Mouse (Mus musculus) liver, adult (tissue): ENCODE data around the gene Trpm4.

Source experiments
- GATA4 ChIP-seq: IDR thresholded peaks from 2 replicates; pipeline ENCODE4 v1.6.1; 2014; ENCODE audit warnings: mild to moderate bottlenecking, low read length; ENCODE audit not compliant: insufficient replicate concordance

Trpm4 gene

GRCm38 (mm10) chr7:45333431-45333982 is at the start of gene Trpm4:
Gene Trpm4 (minus strand): TSS chr7:45333780.
- TF ChIP-seq GATA4, result no peak

- TF ChIP-seq GATA4, result no peak
Measured at GRCm38 (mm10) chr7:45376057-45376456, 42.5 kb upstream of the Trpm4 start.

- no peak for TF ChIP-seq GATA4
Measured at GRCm38 (mm10) chr7:45374620-45375019, 41.0 kb upstream of the Trpm4 start.

- no peak for TF ChIP-seq GATA4
Measured at GRCm38 (mm10) chr7:45372371-45372770, 38.8 kb upstream of the Trpm4 start.

- TF ChIP-seq GATA4, result no peak
Measured at GRCm38 (mm10) chr7:45370475-45371311, 37.1 kb upstream of the Trpm4 start, which contains the start of gene Lin7b. Gene Lin7b (minus strand): TSS chr7:45370583.

GRCm38 (mm10) chr7:45369836-45370474 is 36.4 kb upstream of the Trpm4 start:
- no peak for TF ChIP-seq GATA4

GRCm38 (mm10) chr7:45369022-45369745 is 35.6 kb upstream of the Trpm4 start:
- TF ChIP-seq GATA4, result no peak

- TF ChIP-seq GATA4, result no peak
Measured at GRCm38 (mm10) chr7:45368178-45368577, 34.6 kb upstream of the Trpm4 start.

GRCm38 (mm10) chr7:45367020-45367880 is 33.7 kb upstream of the Trpm4 start:
- no peak for TF ChIP-seq GATA4

- no peak for TF ChIP-seq GATA4
Measured at GRCm38 (mm10) chr7:45366652-45367019, 33.1 kb upstream of the Trpm4 start, which contains the start of gene Ppfia3. Gene Ppfia3 (minus strand): TSS chr7:45367019.

GRCm38 (mm10) chr7:45365742-45366651 is 32.4 kb upstream of the Trpm4 start:
- TF ChIP-seq GATA4, result no peak

- TF ChIP-seq GATA4, result no peak
Measured at GRCm38 (mm10) chr7:45363983-45364382, 30.4 kb upstream of the Trpm4 start.

GRCm38 (mm10) chr7:45362801-45363200 is 29.2 kb upstream of the Trpm4 start:
- no peak for TF ChIP-seq GATA4
